Mouse (Mus musculus) neural tube, embryonic 11.5 days (tissue): Measurements from ENCODE around the gene Gm21985. TPM values are rescaled to one million over a fixed set of nuclear protein-coding genes. Genes with fewer than 3 reads are reported as not detected.

Experiments used
- ATAC-seq: fragments of 200-750 bp; cut with Nextera tagmentation; 2 replicates; pipeline ENCODE4 v1.8.0; 2017; ENCODE audit warnings: moderate number of reproducible peaks, mild to moderate bottlenecking, moderate TSS enrichment, moderate library complexity; ENCODE audit not compliant: insufficient read depth, low FRiP score, low TSS enrichment
- DNase-seq: peaks from one replicate; pipeline ENCODE4 v3.0.0-alpha.2; 2015; ENCODE audit warnings: low spot score
- H3K27ac ChIP-seq: fragments of 300-500 bp; sonication (generic); 2 replicates; pipeline ENCODE4 v1.5.1; 2014; ENCODE audit warnings: low read depth, mild to moderate bottlenecking, low read length
- H3K27me3 ChIP-seq: fragments of 300-500 bp; sonication (generic); 2 replicates; pipeline ENCODE4 v1.6.1; 2014; ENCODE audit warnings: mild to moderate bottlenecking, low read length, mixed read lengths; ENCODE audit not compliant: control insufficient read depth, insufficient read depth
- H3K36me3 ChIP-seq: fragments of 300-500 bp; sonication (generic); 2 replicates; pipeline ENCODE4 v1.6.1; 2014; ENCODE audit warnings: mild to moderate bottlenecking, low read length, moderate library complexity, mixed read lengths; ENCODE audit not compliant: control insufficient read depth, insufficient read depth
- H3K4me1 ChIP-seq: fragments of 300-500 bp; sonication (generic); 2 replicates; pipeline ENCODE4 v1.6.1; 2014; ENCODE audit warnings: low read length, mixed read lengths; ENCODE audit not compliant: control insufficient read depth, insufficient read depth
- H3K4me2 ChIP-seq: fragments of 300-500 bp; sonication (generic); 2 replicates; pipeline ENCODE4 v1.6.1; 2014; ENCODE audit warnings: low read depth, mild to moderate bottlenecking, moderate library complexity
- H3K4me3 ChIP-seq: fragments of 300-500 bp; sonication (generic); 2 replicates; pipeline ENCODE4 v1.5.1; 2014; ENCODE audit warnings: low read depth, low read length
- H3K9ac ChIP-seq: fragments of 300-500 bp; sonication (generic); 2 replicates; pipeline ENCODE4 v1.6.1; 2014; ENCODE audit warnings: mild to moderate bottlenecking, low read length
- H3K9me3 ChIP-seq: fragments of 300-500 bp; sonication (generic); 2 replicates; pipeline ENCODE4 v1.6.1; 2016; ENCODE audit warnings: low read length; ENCODE audit not compliant: control insufficient read depth
- WGBS: fragments of 180-500 bp; shearing (Covaris S2); extraction: QIAGEN DNeasy Blood & Tissue Kit; methylation state at CpG from one replicate; pipeline ENCODE4 v1.1.7; 2014; 5-methylcytosine and 5-hydroxymethylcytosine counted together
- polyA plus RNA-seq: library from polyadenylated mRNA; unstranded; fragments of >200 nt; fragmentation: Nextera tagmentation; extraction: Ambion mirVana; gene quantifications from 2 replicates; pipeline ENCODE4 v1.2.1, GENCODE M21; 2014

Gm21985 gene
- polyA plus RNA-seq, 1 experiment from 2014 or later = not detected

DNA sequence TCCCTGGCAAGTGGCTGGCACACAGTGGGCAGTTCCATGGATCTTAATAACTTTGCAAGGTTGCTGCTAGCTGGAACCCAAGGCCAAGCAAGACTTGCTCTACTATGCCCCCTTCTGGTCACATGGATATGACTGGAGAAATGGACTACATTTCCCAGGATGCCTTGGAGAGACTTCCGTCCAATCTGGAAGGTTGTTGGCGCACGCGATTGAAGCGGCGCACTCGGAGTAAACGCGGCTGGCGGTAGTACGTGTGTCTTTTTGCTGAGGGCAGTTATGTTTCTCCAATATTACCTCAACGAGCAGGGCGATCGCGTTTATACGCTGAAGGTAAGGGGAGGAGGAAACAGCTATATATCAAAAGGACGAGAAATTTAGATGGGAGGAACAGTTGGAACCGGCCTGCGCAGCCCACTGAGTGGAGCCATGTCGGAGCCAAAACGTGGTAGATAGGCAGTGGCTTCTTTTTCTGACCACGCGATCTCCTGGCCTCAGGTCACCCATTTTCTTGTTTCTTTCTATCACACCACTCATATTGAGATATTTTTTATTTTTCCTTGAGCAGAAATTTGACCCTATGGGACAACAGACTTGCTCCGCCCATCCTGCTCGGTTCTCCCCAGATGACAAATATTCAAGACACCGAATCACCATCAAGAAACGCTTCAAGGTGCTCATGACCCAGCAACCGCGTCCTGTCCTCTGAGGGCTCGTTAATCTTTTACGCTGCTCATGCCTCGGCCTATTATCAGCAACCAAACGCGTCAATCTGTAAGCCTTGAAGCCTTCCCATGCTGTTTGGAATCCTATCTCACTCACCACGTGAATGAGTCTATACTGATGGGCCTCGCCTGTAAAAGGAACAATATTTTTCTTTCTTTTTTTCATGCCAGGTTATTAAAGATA, 4.1 kb upstream of the Gm21985 start, which contains the start of gene Nop10:
Nop10 (plus strand) TSS at position 179 of the 906 bp plus-strand sequence.
- Histone ChIP-seq H3K9ac (peak within 1 kb of the TSS; percentile 57), H3K4me3 (peak within 1 kb of the TSS; percentile 47), H3K27me3 (no peaks in the 10 kb centered on the region), H3K9me3 (no peaks in the 10 kb centered on the region), H3K4me2 (peak within 1 kb of the TSS; percentile 56), H3K27ac (no peak within 1 kb of the TSS), H3K36me3 (no peaks in the 10 kb centered on the region), H3K4me1 (peaks cover 12% of the 10 kb centered on the region)
- peak; percentile 85 for DNase-seq
- WGBS = under 1% methylated on average over 36 of the region's 36 CpGs
- ATAC-seq = peak; percentile 40

DNA sequence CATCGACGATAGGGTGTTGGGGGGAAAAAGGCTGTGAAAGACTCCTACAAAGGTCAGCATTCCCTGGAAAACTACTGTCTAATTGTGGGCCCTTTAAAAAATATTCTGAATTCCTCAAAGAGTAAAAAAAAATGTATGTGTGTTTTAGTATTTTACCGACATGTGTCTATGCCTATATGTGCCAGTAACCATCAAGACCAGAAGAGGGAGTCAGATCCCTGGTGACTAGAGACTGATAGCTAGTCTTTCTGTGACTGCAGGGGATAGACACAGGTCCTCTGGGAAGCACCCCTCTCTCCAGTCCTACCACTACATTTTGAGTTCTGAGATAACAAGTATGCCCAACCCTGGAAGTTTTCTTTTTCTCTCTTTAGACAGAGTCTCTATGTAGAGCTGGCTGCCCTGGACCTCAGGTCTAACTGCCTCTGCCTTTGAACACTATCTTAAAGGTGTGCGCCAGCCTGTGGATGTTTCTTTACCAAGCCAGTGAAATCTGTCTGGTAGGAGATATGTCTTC, 3.3 kb upstream of the Gm21985 start:
- 33% methylated on average over 4 of the region's 4 CpGs for WGBS
- no peak for ATAC-seq

DNA sequence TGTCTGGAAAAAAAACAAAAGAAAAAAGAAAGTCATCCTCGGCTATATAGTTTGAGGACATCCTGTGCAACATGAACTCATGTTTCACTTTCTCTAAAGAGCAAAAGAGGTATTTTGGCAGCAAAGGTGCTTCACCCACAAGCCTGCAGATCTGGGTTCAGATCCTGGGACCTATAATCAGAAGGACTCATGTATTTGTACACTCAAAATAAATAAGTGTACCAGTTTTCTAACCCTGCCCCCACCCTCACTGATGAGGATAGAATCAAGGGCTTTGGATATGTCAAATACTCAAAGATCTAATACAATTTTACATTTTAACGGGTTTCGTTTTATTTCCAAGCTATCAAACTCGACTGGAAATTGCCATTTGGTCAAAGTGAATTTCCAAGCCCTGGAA, 1.8 kb upstream of the Gm21985 start:
- H3K4me1 ChIP-seq = peaks cover 12% of the 10 kb centered on the region
- DNase-seq (no peak), ATAC-seq (no peak)
- no peak overlapping the region for H3K9ac ChIP-seq
- H3K27me3 ChIP-seq = no peaks in the 10 kb centered on the region
- no peaks in the 10 kb centered on the region for H3K36me3 ChIP-seq
- H3K9me3 ChIP-seq = no peaks in the 10 kb centered on the region
- H3K27ac ChIP-seq = no peak overlapping the region
- H3K4me2 ChIP-seq = no peak overlapping the region
- H3K4me3 ChIP-seq = no peak overlapping the region
- WGBS = 83% methylated on average over 4 of the region's 4 CpGs

More for the DNA sequence above, 3.3 kb upstream of the Gm21985 start:
- Histone ChIP-seq H3K4me3 (peak overlapping the region; percentile 47), H3K9ac (peak overlapping the region; percentile 57), H3K9me3 (no peaks in the 10 kb centered on the region), H3K36me3 (no peaks in the 10 kb centered on the region), H3K27me3 (no peaks in the 10 kb centered on the region), H3K4me1 (peaks cover 12% of the 10 kb centered on the region), H3K4me2 (peak overlapping the region; percentile 56), H3K27ac (no peak overlapping the region)
- DNase-seq = no peak

DNA sequence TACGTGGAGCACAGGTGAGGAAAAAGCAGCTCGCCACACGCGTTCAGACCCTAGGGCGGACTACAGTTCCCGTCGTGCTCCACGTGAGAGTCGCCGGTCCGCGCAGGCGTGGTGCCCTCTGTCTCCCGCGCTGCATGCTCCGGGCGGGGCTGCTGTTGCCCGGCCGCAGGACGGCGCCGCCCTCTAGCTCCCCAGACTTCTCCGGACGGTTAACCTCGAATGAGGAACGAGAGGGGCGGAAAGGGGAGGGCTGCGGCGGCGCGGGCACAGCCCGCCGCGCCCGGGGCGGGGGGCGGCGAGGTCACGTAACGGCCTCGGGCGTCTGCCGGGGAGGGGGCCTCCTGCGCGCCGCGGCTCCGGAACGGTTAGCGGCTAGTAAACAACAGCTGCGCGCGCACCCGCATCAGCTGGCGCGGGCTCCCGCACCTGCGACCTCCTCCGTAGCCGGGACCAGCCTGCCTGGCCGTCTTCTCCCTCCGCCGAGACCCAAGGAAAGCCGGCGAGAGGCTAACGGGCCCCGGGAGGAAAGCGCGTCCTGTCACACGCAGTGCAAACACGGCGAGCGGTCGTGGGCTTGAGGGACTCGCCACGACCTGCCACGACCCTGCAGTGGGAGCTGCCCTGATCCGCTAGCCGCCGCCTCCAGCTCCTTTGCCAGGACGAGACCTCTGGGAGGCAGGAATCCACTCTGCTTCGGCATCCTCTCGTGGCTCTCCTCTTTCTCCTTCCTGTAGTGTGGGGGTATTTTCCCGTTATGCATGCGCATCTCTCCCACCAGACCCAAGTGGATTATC, 469 bp upstream of the Gm21985 start, which contains the start of gene Slc12a6:
Slc12a6 (plus strand) TSS at position 378 of the 794 bp plus-strand sequence.
- Histone ChIP-seq H3K9me3 (no peaks in the 10 kb centered on the region), H3K4me1 (peaks cover 12% of the 10 kb centered on the region), H3K9ac (peak within 1 kb of the TSS; percentile 50), H3K27ac (peak within 1 kb of the TSS; percentile 91), H3K4me3 (peak within 1 kb of the TSS; percentile 72), H3K27me3 (no peaks in the 10 kb centered on the region), H3K36me3 (no peaks in the 10 kb centered on the region), H3K4me2 (peak within 1 kb of the TSS; percentile 94)
- ATAC-seq = peak; percentile 93
- under 1% methylated on average over 78 of the region's 85 CpGs for WGBS
- peak; percentile 91 for DNase-seq

DNA sequence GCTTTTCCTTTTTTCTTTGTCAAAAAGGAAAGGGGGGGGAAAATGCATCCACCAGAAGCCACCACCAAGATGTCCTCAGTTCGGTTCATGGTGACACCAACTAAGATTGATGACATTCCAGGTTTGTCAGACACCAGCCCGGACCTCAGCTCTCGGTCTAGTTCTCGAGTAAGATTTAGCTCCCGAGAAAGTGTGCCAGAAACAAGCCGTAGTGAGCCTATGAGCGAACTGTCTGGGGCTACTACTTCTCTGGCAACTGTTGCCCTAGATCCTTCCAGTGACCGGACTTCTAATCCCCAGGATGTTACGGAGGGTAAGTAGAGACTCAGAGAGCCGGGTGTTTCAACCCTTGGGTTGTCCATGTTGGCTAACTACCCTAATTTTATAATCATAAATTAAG, 666 bp downstream of the Gm21985 start:
- Histone ChIP-seq H3K4me1 (peaks cover 12% of the 10 kb centered on the region), H3K9ac (0 out of 2 replicates have a peak overlapping the region, but pooled peaks have one; percentile 7), H3K4me2 (peak overlapping the region; percentile 94), H3K4me3 (peak overlapping the region; percentile 72), H3K36me3 (no peaks in the 10 kb centered on the region), H3K9me3 (no peaks in the 10 kb centered on the region), H3K27ac (no peak overlapping the region), H3K27me3 (no peaks in the 10 kb centered on the region)
- ATAC-seq (no peak), DNase-seq (no peak)
- WGBS = 41% methylated on average over 10 of the region's 10 CpGs

DNA sequence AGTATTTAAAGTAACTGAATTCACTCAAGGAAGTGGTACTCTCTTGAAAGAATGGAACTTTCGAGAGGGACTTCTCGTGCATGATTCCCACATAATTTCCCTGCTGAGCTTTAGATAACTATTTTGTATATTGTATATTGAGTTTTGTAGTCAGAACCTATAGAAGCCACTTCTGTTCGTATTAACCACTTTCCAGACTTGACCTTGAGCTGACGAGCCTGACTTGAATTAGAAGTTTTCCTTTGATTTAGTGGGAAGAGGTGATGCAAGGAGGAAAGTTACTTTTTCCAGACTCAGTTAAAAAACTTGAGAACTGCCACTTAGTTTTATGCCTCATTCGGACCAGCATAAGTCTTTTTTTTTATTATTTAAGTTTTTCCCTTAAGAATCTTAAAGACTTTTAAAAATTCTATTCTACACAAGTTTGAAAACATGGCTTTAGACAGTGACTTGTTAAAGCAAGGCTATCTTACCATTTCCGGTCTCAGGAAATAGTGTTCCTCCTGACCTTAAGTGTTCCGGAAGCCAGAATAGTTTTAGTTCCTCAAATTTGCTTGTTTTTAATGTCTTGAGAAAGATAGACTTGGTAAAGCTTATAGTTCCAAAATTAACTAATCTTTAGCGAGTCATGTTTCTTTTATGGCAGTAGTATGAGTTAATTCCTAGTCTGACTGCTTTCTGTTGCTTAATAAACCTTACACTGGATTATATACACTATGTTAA, 1.6 kb downstream of the Gm21985 start:
- DNase-seq = no peak
- H3K36me3 ChIP-seq = no peaks in the 10 kb centered on the region
- H3K9ac ChIP-seq = no peak overlapping the region
- no peak overlapping the region; the same call in 1 of the 2 replicates for H3K4me2 ChIP-seq
- no peak overlapping the region for H3K4me3 ChIP-seq
- no peak overlapping the region for H3K27ac ChIP-seq
- no peak for ATAC-seq
- no peaks in the 10 kb centered on the region for H3K27me3 ChIP-seq
- 85% methylated on average over 8 of the region's 8 CpGs for WGBS
- H3K9me3 ChIP-seq = no peaks in the 10 kb centered on the region
- peaks cover 11% of the 10 kb centered on the region for H3K4me1 ChIP-seq

DNA sequence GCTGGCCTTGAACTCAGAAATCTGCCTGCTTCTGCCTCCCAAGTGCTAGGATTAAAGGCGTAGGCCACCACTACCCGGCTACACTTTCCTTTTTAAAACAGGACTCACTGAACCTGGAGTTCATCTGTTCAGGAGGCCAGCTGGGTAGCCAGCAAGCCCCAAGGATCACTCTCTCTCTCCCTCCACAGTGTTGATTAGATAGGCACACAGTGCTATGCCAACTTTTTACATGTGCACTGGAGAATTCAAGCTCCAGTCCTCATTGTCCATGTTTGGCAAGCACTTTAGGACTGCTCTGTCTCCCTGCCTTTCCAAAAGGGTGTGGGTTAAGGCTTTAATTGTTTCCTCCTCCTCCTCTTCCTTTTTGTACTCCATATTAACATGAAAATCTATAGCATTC, 3.9 kb downstream of the Gm21985 start:
- 74% methylated on average over 2 of the region's 2 CpGs for WGBS
- H3K4me1 ChIP-seq = peaks cover 5% of the 10 kb centered on the region
- no peak for ATAC-seq

DNA sequence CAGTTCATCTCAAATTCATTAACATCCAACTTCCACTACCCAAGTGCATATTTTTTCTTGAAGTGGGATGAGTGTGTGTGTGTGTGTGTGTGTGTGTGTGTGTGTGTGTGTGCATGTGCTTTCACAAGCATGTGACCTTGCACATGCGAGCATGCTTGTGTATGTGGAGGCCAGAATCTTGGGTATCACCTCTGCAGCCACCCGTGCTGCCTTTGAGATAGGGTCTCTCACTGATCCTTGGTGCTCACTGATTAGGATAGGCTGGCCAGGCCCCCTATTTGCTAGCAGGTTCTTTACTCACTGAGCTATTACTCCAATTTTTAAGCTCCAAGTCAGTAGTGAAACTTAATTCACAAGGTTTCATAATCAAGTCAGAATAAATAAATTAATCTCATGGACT, 6.8 kb downstream of the Gm21985 start:
- Histone ChIP-seq H3K4me3 (no peak overlapping the region), H3K27ac (no peak overlapping the region), H3K36me3 (no peaks in the 10 kb centered on the region), H3K9me3 (no peaks in the 10 kb centered on the region), H3K9ac (no peak overlapping the region), H3K4me2 (no peak overlapping the region), H3K4me1 (no peaks in the 10 kb centered on the region), H3K27me3 (no peaks in the 10 kb centered on the region)
- WGBS = 85% methylated on average over 2 of the region's 2 CpGs
- ATAC-seq = no peak
- DNase-seq = no peak

More for the DNA sequence above, 3.9 kb downstream of the Gm21985 start:
- H3K27ac ChIP-seq = no peak overlapping the region
- no peaks in the 10 kb centered on the region for H3K36me3 ChIP-seq
- H3K27me3 ChIP-seq = no peaks in the 10 kb centered on the region
- H3K9me3 ChIP-seq = no peaks in the 10 kb centered on the region
- no peak for DNase-seq
- no peak overlapping the region for H3K4me3 ChIP-seq
- H3K4me2 ChIP-seq = no peak overlapping the region
- no peak overlapping the region for H3K9ac ChIP-seq
